Mouse (Mus musculus): Measurements from ENCODE around the gene Gnpnat1.

GRCm38 (mm10) chr14:45438250-45438930 lies 33.7 kb upstream of the Gnpnat1 start:
- no peak for TF ChIP-seq GATA1 (IDR thresholded peaks at IDR 0.05; ENCODE audit: borderline replicate concordance, low read length)
- no peak for TF ChIP-seq FLI1 (IDR thresholded peaks at IDR 0.05; ENCODE audit: low read length)

Measured in megakaryocyte, embryonic 14.5 days (primary cell).